Mouse (Mus musculus): Measurements from ENCODE around the gene Gm20518. TPM values are rescaled to one million over a fixed set of nuclear protein-coding genes. Genes with fewer than 3 reads are reported as not detected.
A peak's percentile ranks its signal among the peaks of the same experiment; 100 is the strongest.

The Gm20518 gene
- polyA plus RNA-seq, 1 experiment from 2014 or later = 0.34 TPM

GRCm38 (mm10) chr16:17796971-17797811, 94.3 kb downstream of the Gm20518 start, which contains the start of gene Scarf2:
Scarf2 (plus strand) TSS chr16:17797282.
- Histone ChIP-seq H3K4me3 (peak within 1 kb of the TSS; percentile 78), H3K4me1 (peaks cover 68% of the 10 kb centered on the region), H3K27ac (peak within 1 kb of the TSS; percentile 99), H3K27me3 (ENCODE audit: low read depth, poor library complexity, severe bottlenecking) (peaks cover 46% of the 10 kb centered on the region), H3K36me3 (peaks cover 43% of the 10 kb centered on the region), H3K9me3 (replicated peaks) (no peaks in the 10 kb centered on the region)
- peak; percentile 87 for DNase-seq (ENCODE audit: low spot score)
- WGBS = under 1% methylated on average over 79 of the region's 81 CpGs

- Histone ChIP-seq H3K9me3 (replicated peaks) (no peaks in the 10 kb centered on the region), H3K27ac (peak overlapping the region; percentile 99), H3K36me3 (peaks cover 46% of the 10 kb centered on the region), H3K27me3 (ENCODE audit: low read depth, poor library complexity, severe bottlenecking) (peaks cover 39% of the 10 kb centered on the region), H3K4me1 (peaks cover 61% of the 10 kb centered on the region), H3K4me3 (peak overlapping the region; percentile 78)
- DNase-seq (ENCODE audit: low spot score) = no peak
Observed at GRCm38 (mm10) chr16:17796519-17796918, 95.0 kb downstream of the Gm20518 start.

GRCm38 (mm10) chr16:17795643-17796042, 95.8 kb downstream of the Gm20518 start:
- no peak overlapping the region for H3K4me3 ChIP-seq
- H3K4me1 ChIP-seq = peaks cover 52% of the 10 kb centered on the region
- H3K9me3 ChIP-seq (replicated peaks) = no peaks in the 10 kb centered on the region
- H3K27ac ChIP-seq = peak overlapping the region; percentile 99
- WGBS = 64% methylated on average over 5 of the region's 5 CpGs
- DNase-seq (ENCODE audit: low spot score) = no peak
- peaks cover 30% of the 10 kb centered on the region for H3K27me3 ChIP-seq (ENCODE audit: low read depth, poor library complexity, severe bottlenecking)
- peaks cover 49% of the 10 kb centered on the region for H3K36me3 ChIP-seq

DNA sequence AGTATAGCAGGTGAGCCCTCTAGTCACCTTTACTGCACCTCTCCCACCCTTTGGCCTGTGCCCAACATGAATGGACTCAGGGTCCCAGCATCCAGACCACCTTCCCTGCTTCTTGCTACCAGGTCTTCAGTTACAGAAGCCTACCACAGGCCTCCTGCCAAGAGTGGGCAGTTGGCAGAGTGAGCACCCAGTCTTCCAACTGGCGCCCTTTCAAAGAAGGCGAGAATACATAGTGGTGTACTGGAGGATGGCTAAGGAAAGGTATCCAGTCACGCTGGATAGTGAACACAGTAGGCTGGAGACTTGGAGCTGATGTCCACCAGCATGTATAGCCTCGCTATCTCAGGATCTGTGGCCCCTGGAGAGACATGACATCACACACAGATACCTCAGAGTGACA, 97.4 kb downstream of the Gm20518 start:
- Histone ChIP-seq H3K27me3 (ENCODE audit: low read depth, poor library complexity, severe bottlenecking) (peaks cover 14% of the 10 kb centered on the region), H3K4me1 (peaks cover 36% of the 10 kb centered on the region), H3K36me3 (peaks cover 55% of the 10 kb centered on the region), H3K27ac (no peak overlapping the region), H3K4me3 (no peak overlapping the region), H3K9me3 (replicated peaks) (no peaks in the 10 kb centered on the region)
- DNase-seq (ENCODE audit: low spot score) = no peak
- WGBS = 92% methylated on average over 4 of the region's 4 CpGs

DNA sequence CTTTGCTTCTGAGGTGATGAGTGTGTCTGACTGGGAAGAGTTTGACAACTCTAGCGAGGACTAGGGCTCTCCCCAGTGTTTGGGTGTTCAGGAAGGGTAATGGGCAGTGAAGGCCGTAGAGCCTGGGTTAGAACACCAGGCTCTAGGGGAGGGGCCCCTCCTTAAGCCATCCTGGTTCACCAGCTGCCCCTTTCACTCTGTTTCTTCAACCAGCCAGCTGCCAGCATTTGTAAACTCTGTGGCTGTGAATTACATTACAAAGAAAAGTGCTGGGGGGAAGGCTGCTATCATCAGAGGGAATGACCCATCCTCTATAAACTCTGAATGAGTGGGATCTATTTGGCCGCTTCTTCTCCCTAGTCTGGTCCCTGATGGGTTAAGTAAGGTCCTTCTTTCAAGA, 98.7 kb downstream of the Gm20518 start:
- Histone ChIP-seq H3K4me1 (peaks cover 23% of the 10 kb centered on the region), H3K27me3 (ENCODE audit: low read depth, poor library complexity, severe bottlenecking) (peaks cover 8% of the 10 kb centered on the region; the same call in 1 of the 2 replicates), H3K4me3 (no peak overlapping the region), H3K27ac (no peak overlapping the region), H3K36me3 (peaks cover 67% of the 10 kb centered on the region), H3K9me3 (replicated peaks) (no peaks in the 10 kb centered on the region)
- no peak for DNase-seq (ENCODE audit: low spot score)
- WGBS = 68% methylated on average over 3 of the region's 3 CpGs

DNA sequence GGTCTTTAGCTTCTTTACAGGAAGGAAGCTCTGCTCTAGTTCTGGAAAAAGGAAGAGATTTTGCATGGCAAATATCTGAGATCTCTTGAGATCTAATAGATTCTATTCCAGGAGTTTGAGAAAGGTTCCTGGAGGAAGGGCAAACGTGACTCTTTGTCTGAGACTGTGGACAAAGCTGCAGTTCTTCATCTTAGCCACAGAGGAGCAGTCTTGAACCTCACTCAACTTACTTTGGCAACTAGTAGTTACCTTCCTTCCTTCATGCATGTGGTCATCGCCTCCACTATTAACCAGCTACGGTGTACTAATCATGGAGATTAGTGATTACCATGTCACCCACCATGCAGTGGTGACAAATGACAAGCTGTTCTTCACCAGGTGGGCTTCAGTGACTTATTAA, 106.1 kb downstream of the Gm20518 start:
- Histone ChIP-seq H3K9me3 (replicated peaks) (no peaks in the 10 kb centered on the region), H3K4me3 (no peak overlapping the region), H3K27me3 (ENCODE audit: low read depth, poor library complexity, severe bottlenecking) (no peaks in the 10 kb centered on the region), H3K27ac (no peak overlapping the region), H3K4me1 (no peaks in the 10 kb centered on the region), H3K36me3 (peaks cover 97% of the 10 kb centered on the region)
- DNase-seq (ENCODE audit: low spot score) = no peak
- WGBS = 65% methylated on average over 3 of the region's 3 CpGs

Other genes with a start within 250 kb of the Gm20518 start
- gene Ccdc74a, start 245.2 kb downstream of the Gm20518 start, polyA plus RNA-seq (2016; fragmentation: Nextera tagmentation; extraction: Ambion mirVana) = 6.0 and 8.7 TPM in 2 replicates
- 53.2 and 55.1 TPM in 2 replicates for gene Med15, start 158.8 kb downstream of the Gm20518 start, polyA plus RNA-seq (2016; fragmentation: Nextera tagmentation; extraction: Ambion mirVana)
- gene Klhl22, start 132.1 kb downstream of the Gm20518 start, polyA plus RNA-seq (2016; fragmentation: Nextera tagmentation; extraction: Ambion mirVana) = 70.4 and 81.3 TPM in 2 replicates
- gene Scarf2, start 94.4 kb downstream of the Gm20518 start, polyA plus RNA-seq (2016; fragmentation: Nextera tagmentation; extraction: Ambion mirVana) = 16.8 and 24.5 TPM in 2 replicates
- gene B830017H08Rik, start 58.5 kb downstream of the Gm20518 start, polyA plus RNA-seq (2016; fragmentation: Nextera tagmentation; extraction: Ambion mirVana) = 0.55 and 0.61 TPM in 2 replicates
- gene Car15, start 53.3 kb downstream of the Gm20518 start, polyA plus RNA-seq (2016; fragmentation: Nextera tagmentation; extraction: Ambion mirVana) = 2.5 and 3.4 TPM in 2 replicates
- 0.04 and 0.05 TPM in 2 replicates for gene Tssk1, start 2.6 kb upstream of the Gm20518 start, polyA plus RNA-seq (2016; fragmentation: Nextera tagmentation; extraction: Ambion mirVana)
- gene Dgcr2, start 6.9 kb upstream of the Gm20518 start, polyA plus RNA-seq (2016; fragmentation: Nextera tagmentation; extraction: Ambion mirVana) = 100 and 116 TPM in 2 replicates
- not detected in 2 replicates for gene Tssk2, start 7.0 kb upstream of the Gm20518 start, polyA plus RNA-seq (2016; fragmentation: Nextera tagmentation; extraction: Ambion mirVana)
- 56.0 and 63.4 TPM in 2 replicates for gene Ess2, start 19.7 kb upstream of the Gm20518 start, polyA plus RNA-seq (2016; fragmentation: Nextera tagmentation; extraction: Ambion mirVana)
- 0.13 TPM in 1 of 2 replicates, not detected in the other for gene Gsc2, start 23.4 kb upstream of the Gm20518 start, polyA plus RNA-seq (2016; fragmentation: Nextera tagmentation; extraction: Ambion mirVana)
- gene Slc25a1, start 36.5 kb upstream of the Gm20518 start, polyA plus RNA-seq (2016; fragmentation: Nextera tagmentation; extraction: Ambion mirVana) = 94.2 and 103 TPM in 2 replicates
- gene Vpreb2, start 88.8 kb upstream of the Gm20518 start, polyA plus RNA-seq (2016; fragmentation: Nextera tagmentation; extraction: Ambion mirVana) = not detected in 2 replicates
- 160 and 168 TPM in 2 replicates for gene Dgcr6, start 161.2 kb upstream of the Gm20518 start, polyA plus RNA-seq (2016; fragmentation: Nextera tagmentation; extraction: Ambion mirVana)
- 16.6 and 19.4 TPM in 2 replicates for gene Prodh, start 198.5 kb upstream of the Gm20518 start, polyA plus RNA-seq (2016; fragmentation: Nextera tagmentation; extraction: Ambion mirVana)
- 1.3 and 3.8 TPM in 2 replicates for gene Rtn4r, start 236.0 kb upstream of the Gm20518 start, polyA plus RNA-seq (2016; fragmentation: Nextera tagmentation; extraction: Ambion mirVana)